Mouse (Mus musculus) hindbrain, embryonic 13.5 days (tissue): ENCODE measurements around the gene Slc26a11. TPM values are rescaled to one million over a fixed set of nuclear protein-coding genes. Genes with fewer than 3 reads are reported as not detected.

Experiments used
- ATAC-seq: fragments of 200-750 bp; cut with Nextera tagmentation; 2 replicates; pipeline ENCODE4 v1.8.0; 2017; ENCODE audit warnings: moderate TSS enrichment; ENCODE audit not compliant: low FRiP score
- H3K27ac ChIP-seq: fragments of 300-500 bp; sonication (generic); 2 replicates; pipeline ENCODE4 v1.5.1; 2015; ENCODE audit warnings: inconsistent platforms, mild to moderate bottlenecking, moderate library complexity
- H3K27me3 ChIP-seq: fragments of 300-500 bp; sonication (generic); 2 replicates; pipeline ENCODE4 v1.6.1; 2015; ENCODE audit warnings: mild to moderate bottlenecking, inconsistent platforms
- H3K36me3 ChIP-seq: fragments of 300-500 bp; sonication (generic); 2 replicates; pipeline ENCODE4 v1.6.1; 2015; ENCODE audit warnings: mild to moderate bottlenecking, inconsistent platforms
- H3K4me1 ChIP-seq: fragments of 300-500 bp; sonication (generic); replicated peaks from 2 replicates; pipeline ENCODE4 v1.6.1; 2015; ENCODE audit warnings: inconsistent platforms
- H3K4me2 ChIP-seq: fragments of 300-500 bp; sonication (generic); 2 replicates; pipeline ENCODE4 v1.6.1; 2015; ENCODE audit warnings: inconsistent platforms, mild to moderate bottlenecking, moderate library complexity
- H3K4me3 ChIP-seq: fragments of 300-500 bp; sonication (generic); 2 replicates; pipeline ENCODE4 v1.5.1; 2015; ENCODE audit warnings: mild to moderate bottlenecking, inconsistent platforms
- H3K9ac ChIP-seq: fragments of 300-500 bp; sonication (generic); 2 replicates; pipeline ENCODE4 v1.6.1; 2015; ENCODE audit warnings: mild to moderate bottlenecking, inconsistent platforms
- H3K9me3 ChIP-seq: fragments of 300-500 bp; sonication (generic); 2 replicates; pipeline ENCODE4 v1.6.1; 2016; ENCODE audit warnings: inconsistent platforms
- WGBS: fragments of 180-500 bp; shearing (Covaris S2); methylation state at CpG from one replicate; pipeline ENCODE4 v1.1.7; 2015; 5-methylcytosine and 5-hydroxymethylcytosine counted together
- polyA plus RNA-seq: library from polyadenylated mRNA; unstranded; fragments of >200 nt; fragmentation: Nextera tagmentation; extraction: Ambion mirVana; gene quantifications from 2 replicates; pipeline ENCODE4 v1.2.1, GENCODE M21; 2015

Gene Slc26a11
- polyA plus RNA-seq, 1 experiment from 2014 or later: 4.8 TPM

DNA sequence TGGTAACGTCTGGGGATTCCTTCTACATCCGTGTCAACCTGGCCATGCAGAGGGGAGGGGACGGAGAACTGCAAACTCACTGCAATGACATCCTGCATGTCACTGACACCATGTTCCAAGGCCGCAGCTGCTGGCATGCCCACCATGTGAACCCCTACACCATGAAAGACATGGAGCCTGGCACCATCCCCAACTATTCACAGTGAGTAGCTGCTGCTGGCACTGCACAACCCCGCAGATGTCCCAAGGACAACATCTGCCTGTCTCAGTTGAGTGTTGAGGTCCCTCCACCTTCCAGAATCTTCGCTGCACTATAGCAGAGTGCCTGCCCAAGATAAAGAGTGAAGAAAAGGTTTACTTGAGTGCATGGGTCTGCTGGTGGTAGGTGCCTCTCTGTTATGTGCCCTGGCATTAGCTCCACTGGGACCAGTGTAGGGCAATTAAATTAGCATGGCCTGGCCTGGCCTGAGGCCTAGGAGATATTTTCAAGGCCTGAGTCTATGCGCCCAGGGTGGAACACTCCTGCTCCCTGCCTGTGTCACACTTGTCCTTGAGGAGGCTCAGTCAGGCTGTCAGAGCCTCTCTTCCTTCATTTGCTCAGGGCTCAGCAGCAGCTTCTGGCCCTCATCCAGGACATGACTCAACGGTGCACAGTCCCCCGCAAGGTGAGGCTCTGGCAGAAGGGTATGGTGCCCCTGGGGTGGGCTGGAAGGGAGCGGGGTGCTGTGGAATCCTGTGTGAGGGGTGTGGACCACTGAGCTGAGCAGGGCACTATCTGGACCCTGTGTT, 16.9 kb upstream of the Slc26a11 start:
- no peak overlapping the region for H3K27ac ChIP-seq
- 85% methylated on average over 10 of the region's 10 CpGs for WGBS
- no peak for ATAC-seq
- peaks cover 7% of the 10 kb centered on the region; the same call in 1 of the 2 replicates for H3K27me3 ChIP-seq
- no peak overlapping the region for H3K4me3 ChIP-seq
- H3K9me3 ChIP-seq: no peaks in the 10 kb centered on the region
- H3K9ac ChIP-seq: peak overlapping the region; percentile 40; the same call in 1 of the 2 replicates
- no peaks in the 10 kb centered on the region for H3K4me1 ChIP-seq
- no peak overlapping the region for H3K4me2 ChIP-seq
- no peaks in the 10 kb centered on the region for H3K36me3 ChIP-seq

DNA sequence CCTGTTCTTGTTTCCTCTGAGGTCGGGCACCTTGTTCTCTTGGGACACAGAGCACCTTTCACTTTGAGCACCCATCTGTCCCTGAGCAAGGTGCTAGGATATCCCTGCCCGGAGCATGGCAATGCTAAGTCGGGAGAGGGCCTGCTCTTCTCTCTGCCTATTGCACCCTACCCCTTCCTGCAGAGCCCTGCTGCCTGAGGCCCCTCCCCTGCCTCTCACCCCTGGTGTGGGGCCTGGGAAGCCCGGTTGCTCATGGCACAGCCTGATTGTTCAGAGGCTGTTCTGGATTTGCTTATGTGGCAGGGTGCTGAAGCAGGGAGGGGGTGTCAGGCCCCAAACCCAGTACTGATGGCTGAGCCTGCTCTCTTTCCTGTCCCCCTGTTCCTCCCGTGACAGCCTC, 16.2 kb upstream of the Slc26a11 start:
- Histone ChIP-seq H3K27ac (no peak overlapping the region), H3K9me3 (no peaks in the 10 kb centered on the region), H3K4me3 (no peak overlapping the region), H3K27me3 (peaks cover 7% of the 10 kb centered on the region; the same call in 1 of the 2 replicates), H3K9ac (no peak overlapping the region), H3K4me2 (no peak overlapping the region), H3K4me1 (no peaks in the 10 kb centered on the region), H3K36me3 (no peaks in the 10 kb centered on the region)
- WGBS: 55% methylated on average over 5 of the region's 5 CpGs
- no peak for ATAC-seq

DNA sequence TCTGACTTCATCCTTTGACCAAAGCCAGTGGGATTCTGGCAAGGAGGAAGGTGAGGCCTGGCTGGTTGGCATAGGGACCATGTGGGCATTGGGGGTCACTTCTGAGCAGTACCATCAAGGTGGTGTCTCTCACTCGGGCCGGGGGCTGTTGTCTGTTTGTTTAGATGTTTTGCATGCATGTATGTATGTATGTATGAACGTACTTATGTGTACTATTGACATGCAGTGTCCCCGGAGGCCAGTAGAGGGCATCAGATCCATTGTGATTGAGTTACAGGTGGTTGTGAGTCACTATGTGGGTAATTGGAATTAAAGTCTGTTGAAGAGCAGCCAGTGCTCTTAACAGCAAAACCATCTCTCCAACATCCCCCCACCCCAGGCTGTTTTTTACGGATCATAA, 15.7 kb upstream of the Slc26a11 start:
- Histone ChIP-seq H3K36me3 (no peaks in the 10 kb centered on the region), H3K4me2 (no peak overlapping the region), H3K27me3 (peaks cover 7% of the 10 kb centered on the region; the same call in 1 of the 2 replicates), H3K4me3 (no peak overlapping the region), H3K27ac (no peak overlapping the region), H3K9ac (no peak overlapping the region), H3K9me3 (no peaks in the 10 kb centered on the region), H3K4me1 (no peaks in the 10 kb centered on the region)
- no peak for ATAC-seq
- WGBS: 8% methylated on average over 5 of the region's 5 CpGs

DNA sequence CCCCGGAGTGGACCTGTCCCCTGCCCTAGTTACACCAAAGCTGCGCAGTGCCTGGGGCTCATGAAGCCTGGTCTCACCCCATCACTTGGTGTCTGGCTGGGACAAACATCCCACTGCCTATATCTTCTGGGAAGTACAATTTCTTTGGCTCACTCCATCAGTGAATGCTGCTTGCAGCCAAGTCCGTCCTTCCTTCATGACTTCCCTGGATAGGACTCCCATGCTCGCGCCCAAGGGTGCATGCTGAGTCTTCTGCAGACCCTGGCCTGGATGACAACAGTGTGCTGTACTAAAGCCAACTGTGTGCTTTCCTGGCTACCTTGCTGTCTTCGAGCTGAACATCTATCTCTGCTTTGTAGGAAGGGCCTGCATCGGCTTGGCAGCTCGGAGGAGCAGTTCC, 11.2 kb upstream of the Slc26a11 start:
- ATAC-seq: no peak
- H3K36me3 ChIP-seq: no peaks in the 10 kb centered on the region
- no peak overlapping the region for H3K27ac ChIP-seq
- H3K4me3 ChIP-seq: no peak overlapping the region
- no peak overlapping the region for H3K9ac ChIP-seq
- H3K27me3 ChIP-seq: no peaks in the 10 kb centered on the region
- WGBS: 89% methylated on average over 8 of the region's 8 CpGs
- no peaks in the 10 kb centered on the region for H3K9me3 ChIP-seq
- H3K4me1 ChIP-seq: no peaks in the 10 kb centered on the region
- H3K4me2 ChIP-seq: no peak overlapping the region

DNA sequence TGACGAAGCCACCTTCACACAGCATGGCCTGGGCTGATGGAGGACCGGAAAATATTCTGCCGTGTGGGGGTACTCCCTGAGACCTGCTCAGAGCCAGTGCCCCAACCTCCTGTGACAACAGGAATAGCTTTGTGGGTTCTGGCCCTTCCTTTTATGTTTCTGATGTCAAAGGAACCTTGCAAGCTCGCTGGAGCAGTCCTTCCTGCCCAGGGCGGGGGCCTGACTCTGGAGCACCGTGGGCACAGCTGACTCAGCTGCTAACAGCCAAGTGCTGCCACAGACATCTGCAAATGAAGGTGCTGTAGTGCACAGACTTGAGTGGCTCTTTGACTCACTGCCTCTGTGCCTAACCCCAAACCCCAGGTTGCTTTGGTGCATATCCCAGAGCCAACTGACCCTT, 10.5 kb upstream of the Slc26a11 start:
- Histone ChIP-seq H3K9me3 (no peaks in the 10 kb centered on the region), H3K9ac (no peak overlapping the region), H3K36me3 (no peaks in the 10 kb centered on the region), H3K4me3 (no peak overlapping the region), H3K4me2 (no peak overlapping the region), H3K27ac (no peak overlapping the region), H3K4me1 (no peaks in the 10 kb centered on the region), H3K27me3 (no peaks in the 10 kb centered on the region)
- WGBS: 71% methylated on average over 6 of the region's 6 CpGs
- ATAC-seq: no peak

DNA sequence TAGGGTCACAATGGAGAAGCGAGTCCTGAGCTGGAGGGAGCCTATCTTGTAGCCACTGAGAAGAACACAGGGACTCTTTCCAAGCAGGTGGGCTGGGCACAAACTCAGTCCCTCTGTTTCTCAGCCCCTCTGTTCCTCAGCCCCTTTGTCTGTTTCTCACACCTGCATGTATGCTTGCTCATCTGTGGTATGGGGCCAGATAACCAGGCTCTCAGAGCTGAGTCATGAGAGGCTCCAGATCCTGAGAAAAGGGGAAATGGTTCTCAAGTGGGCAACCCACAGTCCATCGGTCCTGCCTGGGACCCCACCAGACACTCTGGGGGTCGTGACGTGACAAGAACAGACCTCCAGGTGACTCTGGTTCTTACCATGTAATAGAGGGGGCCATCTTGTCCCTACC, 8.2 kb upstream of the Slc26a11 start:
- Histone ChIP-seq H3K4me3 (no peak overlapping the region), H3K27me3 (no peaks in the 10 kb centered on the region), H3K4me2 (no peak overlapping the region), H3K4me1 (no peaks in the 10 kb centered on the region), H3K27ac (no peak overlapping the region), H3K36me3 (no peaks in the 10 kb centered on the region), H3K9me3 (no peaks in the 10 kb centered on the region), H3K9ac (no peak overlapping the region)
- 95% methylated on average over 4 of the region's 4 CpGs for WGBS
- no peak for ATAC-seq

DNA sequence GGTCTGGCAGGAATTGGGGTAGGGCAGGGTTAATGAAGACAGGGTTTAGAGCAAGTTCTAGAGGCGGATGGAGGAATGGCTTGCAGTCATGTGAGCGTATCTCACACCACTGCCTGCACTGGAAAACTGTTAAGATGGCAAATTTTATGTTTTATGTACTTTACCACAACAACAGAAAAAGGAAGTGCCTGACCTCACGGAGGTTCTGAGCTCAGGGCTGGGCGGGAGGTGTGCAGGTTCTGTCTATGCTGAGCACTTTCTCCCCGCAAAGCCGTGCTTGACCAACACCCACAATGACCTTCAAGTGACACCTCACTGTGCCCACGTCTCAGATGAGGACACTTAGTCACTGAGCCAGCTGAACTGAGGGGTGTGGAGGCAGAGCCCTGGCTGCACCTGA, 3.2 kb upstream of the Slc26a11 start:
- no peaks in the 10 kb centered on the region for H3K36me3 ChIP-seq
- 82% methylated on average over 7 of the region's 7 CpGs for WGBS
- ATAC-seq: no peak
- H3K9me3 ChIP-seq: no peaks in the 10 kb centered on the region
- H3K4me1 ChIP-seq: peaks cover 17% of the 10 kb centered on the region
- H3K27me3 ChIP-seq: 0 out of 2 replicates have a peak, but pooled peaks cover 4% of the 10 kb centered on the region
- no peak overlapping the region for H3K9ac ChIP-seq
- H3K27ac ChIP-seq: no peak overlapping the region
- no peak overlapping the region for H3K4me2 ChIP-seq
- H3K4me3 ChIP-seq: no peak overlapping the region

DNA sequence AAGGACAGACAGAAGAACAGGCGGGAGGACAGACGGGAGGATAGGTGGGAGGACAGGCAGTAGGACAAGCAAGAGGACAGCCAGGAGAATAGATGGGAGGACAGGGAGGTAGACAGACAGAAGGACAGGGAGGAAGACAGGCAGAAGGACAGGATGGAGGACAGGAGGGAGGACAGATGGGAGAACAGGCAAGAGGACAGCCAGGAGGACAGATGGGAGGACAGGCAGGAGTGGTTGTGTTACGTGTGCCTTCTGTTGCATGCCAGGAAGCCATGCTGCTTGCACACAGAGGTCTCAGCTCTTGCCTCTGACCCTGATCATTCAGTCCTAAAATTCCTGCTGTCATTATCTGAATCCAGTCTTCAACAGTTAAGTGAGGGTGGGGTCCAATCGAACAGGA, 1.4 kb upstream of the Slc26a11 start:
- H3K4me2 ChIP-seq: no peak overlapping the region
- no peak for ATAC-seq
- H3K4me3 ChIP-seq: no peak overlapping the region
- peaks cover 17% of the 10 kb centered on the region for H3K4me1 ChIP-seq
- no peak overlapping the region for H3K27ac ChIP-seq
- H3K27me3 ChIP-seq: 0 out of 2 replicates have a peak, but pooled peaks cover 4% of the 10 kb centered on the region
- WGBS: 87% methylated on average over 4 of the region's 4 CpGs
- no peak overlapping the region for H3K9ac ChIP-seq
- no peaks in the 10 kb centered on the region for H3K36me3 ChIP-seq
- no peaks in the 10 kb centered on the region for H3K9me3 ChIP-seq

DNA sequence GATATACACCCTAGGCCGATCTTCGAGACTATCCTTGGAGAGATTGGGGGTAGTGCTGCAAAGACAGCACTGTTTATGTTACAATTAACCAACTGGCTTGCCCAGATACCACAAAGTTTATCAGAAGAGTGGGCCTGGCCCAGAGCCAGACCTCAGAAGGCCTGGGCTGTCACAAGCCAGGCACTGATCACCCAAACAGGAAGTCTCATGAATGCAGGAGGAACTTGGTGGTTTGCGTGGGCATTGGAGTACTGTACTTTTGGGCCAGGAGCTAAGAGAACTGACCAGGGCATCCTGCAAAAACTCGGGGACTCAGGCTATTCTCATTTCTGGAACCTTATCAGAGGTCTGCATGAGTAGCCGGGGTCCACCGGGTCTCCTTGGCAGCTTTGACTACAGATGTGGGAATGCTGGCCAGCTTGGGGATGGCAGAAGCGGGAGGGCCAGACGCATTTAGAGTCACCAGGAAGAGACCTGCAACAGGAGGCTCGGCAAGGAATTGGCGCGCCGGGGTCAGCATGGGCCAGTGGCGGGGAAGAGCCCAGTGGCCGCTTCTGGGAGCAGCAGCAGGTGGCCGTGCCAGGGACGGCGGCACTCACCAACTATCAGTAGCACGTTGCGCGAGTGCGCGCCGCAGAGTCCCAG, 437 bp upstream of the Slc26a11 start:
- H3K4me3 ChIP-seq: peak overlapping the region; percentile 60
- ATAC-seq: no peak
- 0 out of 2 replicates have a peak, but pooled peaks cover 4% of the 10 kb centered on the region for H3K27me3 ChIP-seq
- H3K36me3 ChIP-seq: no peaks in the 10 kb centered on the region
- H3K27ac ChIP-seq: 0 out of 2 replicates have a peak overlapping the region, but pooled peaks have one; percentile 8
- 9% methylated on average over 23 of the region's 23 CpGs for WGBS
- peak overlapping the region; percentile 77 for H3K9ac ChIP-seq
- H3K9me3 ChIP-seq: no peaks in the 10 kb centered on the region
- peaks cover 17% of the 10 kb centered on the region for H3K4me1 ChIP-seq
- H3K4me2 ChIP-seq: peak overlapping the region; percentile 73

DNA sequence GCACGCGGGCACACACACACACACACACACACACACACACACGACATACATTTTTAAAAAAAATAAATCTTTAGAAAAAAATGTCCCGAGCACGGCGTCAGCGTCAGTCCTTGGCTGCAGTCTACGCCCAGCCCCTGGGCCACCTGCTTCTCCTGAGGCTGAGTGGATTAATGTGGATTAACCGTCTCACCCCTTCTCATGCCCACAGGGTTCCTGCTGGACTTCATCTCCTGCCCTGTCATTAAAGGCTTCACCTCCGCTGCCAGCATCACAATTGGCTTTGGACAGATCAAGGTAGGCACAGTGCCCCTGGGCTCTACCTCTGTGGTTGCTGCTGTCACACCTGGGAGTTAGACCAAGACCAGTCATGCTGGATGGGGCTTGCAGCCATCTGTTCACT, 3.7 kb downstream of the Slc26a11 start:
- H3K36me3 ChIP-seq: no peaks in the 10 kb centered on the region
- no peaks in the 10 kb centered on the region for H3K9me3 ChIP-seq
- no peak for ATAC-seq
- H3K4me1 ChIP-seq: peaks cover 29% of the 10 kb centered on the region
- H3K9ac ChIP-seq: no peak overlapping the region
- H3K27ac ChIP-seq: no peak overlapping the region
- H3K27me3 ChIP-seq: no peaks in the 10 kb centered on the region
- no peak overlapping the region for H3K4me2 ChIP-seq
- no peak overlapping the region for H3K4me3 ChIP-seq
- 94% methylated on average over 10 of the region's 10 CpGs for WGBS

DNA sequence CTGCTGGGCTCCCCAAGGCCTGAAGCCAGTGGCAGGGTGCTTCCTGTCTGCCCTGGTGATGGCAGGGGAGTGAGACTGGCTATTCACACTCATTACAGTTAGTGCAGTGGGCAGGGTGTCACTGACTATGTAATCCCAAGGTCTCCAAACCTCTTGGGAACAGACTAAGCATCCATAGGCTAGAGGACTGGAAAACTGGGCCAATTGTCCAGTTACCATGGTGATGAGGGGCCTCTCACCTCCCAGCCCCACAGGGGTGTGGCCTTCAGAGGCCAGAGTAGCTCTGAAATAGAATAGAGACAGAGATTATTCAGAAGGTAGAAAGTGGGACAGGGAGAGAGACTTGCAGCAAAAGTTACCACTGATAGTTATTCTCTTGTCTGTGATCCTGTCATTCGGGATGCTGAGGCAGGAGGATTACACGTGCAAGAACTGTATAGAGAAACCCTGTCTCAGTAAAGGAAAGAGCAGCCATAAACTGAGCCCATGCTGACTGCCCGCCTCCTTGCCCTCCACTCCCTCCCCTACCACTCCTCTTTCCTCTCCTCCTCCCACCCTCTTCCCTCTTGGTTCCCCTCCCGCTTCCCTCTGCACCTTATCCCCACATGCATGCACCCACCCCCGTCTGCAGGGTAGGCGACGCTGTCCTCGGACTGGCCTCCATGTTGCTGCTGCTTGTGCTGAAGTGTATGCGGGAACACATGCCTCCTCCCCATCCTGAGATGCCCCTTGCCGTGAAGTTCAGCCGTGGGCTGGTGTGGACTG, 7.6 kb downstream of the Slc26a11 start:
- peak; percentile 74 for ATAC-seq
- Histone ChIP-seq H3K9ac (peak overlapping the region; percentile 53), H3K4me2 (peak overlapping the region; percentile 50), H3K27ac (no peak overlapping the region), H3K4me1 (peaks cover 12% of the 10 kb centered on the region), H3K27me3 (no peaks in the 10 kb centered on the region), H3K4me3 (peak overlapping the region; percentile 23), H3K36me3 (0 out of 2 replicates have a peak, but pooled peaks cover 4% of the 10 kb centered on the region), H3K9me3 (no peaks in the 10 kb centered on the region; the same call in 1 of the 2 replicates)
- 30% methylated on average over 11 of the region's 11 CpGs for WGBS

DNA sequence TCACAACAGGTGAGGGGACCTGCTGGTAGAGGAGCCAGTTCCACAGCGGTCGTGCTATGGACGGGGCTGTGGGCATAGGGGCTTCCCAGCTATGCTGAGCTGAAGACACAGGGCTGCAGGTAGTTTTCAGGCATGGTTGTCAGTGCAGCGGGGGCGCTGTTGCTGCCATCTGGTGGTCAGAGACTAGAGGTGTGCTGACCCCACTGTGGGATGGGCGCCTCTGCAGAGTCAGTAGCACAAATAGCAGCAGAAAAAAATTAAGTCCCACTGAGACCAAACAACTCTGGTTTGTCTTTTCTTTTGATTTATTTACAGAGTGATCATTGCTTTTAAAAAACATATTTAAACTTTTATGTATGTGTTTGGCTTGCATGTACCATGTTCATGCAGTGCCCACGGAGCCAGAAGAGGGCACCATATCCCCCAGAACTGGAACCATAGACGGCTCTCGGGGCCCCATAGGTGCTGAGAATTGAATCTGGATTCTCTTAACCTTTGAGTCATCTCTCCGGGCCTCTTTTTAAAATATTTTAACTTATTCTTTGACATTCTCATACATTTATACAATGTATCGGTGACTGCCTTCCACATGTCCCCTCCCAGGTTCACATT, 8.3 kb downstream of the Slc26a11 start:
- Histone ChIP-seq H3K4me2 (peak overlapping the region; percentile 50), H3K27ac (no peak overlapping the region), H3K4me3 (peak overlapping the region; percentile 23), H3K4me1 (peaks cover 12% of the 10 kb centered on the region), H3K27me3 (no peaks in the 10 kb centered on the region), H3K9me3 (no peaks in the 10 kb centered on the region; the same call in 1 of the 2 replicates), H3K9ac (peak overlapping the region; percentile 51), H3K36me3 (0 out of 2 replicates have a peak, but pooled peaks cover 4% of the 10 kb centered on the region)
- ATAC-seq: peak; percentile 88
- whole genome bisulfite sequencing: 31% methylated on average over 11 of the region's 11 CpGs
